Mouse (Mus musculus) limb, embryonic 11.5 days (tissue): Measurements from ENCODE around the gene Rfx3. TPM values are rescaled to one million over a fixed set of nuclear protein-coding genes. Genes with fewer than 3 reads are reported as not detected.

Experiments used
- ATAC-seq: fragments of 200-750 bp; cut with Nextera tagmentation; 2 replicates; pipeline ENCODE4 v1.8.0; 2017; ENCODE audit warnings: low read depth; ENCODE audit not compliant: insufficient number of reproducible peaks, low FRiP score, low TSS enrichment
- DNase-seq: peaks from one replicate; pipeline ENCODE4 v3.0.0-alpha.2; 2015; ENCODE audit warnings: low spot score
- H3K27ac ChIP-seq: fragments of 300-500 bp; sonication (generic); replicated peaks from 2 replicates; pipeline ENCODE4 v1.5.1; 2014; ENCODE audit warnings: low read depth, mild to moderate bottlenecking, low read length
- H3K27me3 ChIP-seq: fragments of 300-500 bp; sonication (generic); 2 replicates; pipeline ENCODE4 v1.6.1; 2014; ENCODE audit warnings: mild to moderate bottlenecking, low read length, mixed read lengths; ENCODE audit not compliant: control insufficient read depth, insufficient read depth
- H3K36me3 ChIP-seq: fragments of 300-500 bp; sonication (generic); 2 replicates; pipeline ENCODE4 v1.6.1; 2014; ENCODE audit warnings: mild to moderate bottlenecking, low read length, moderate library complexity, mixed read lengths; ENCODE audit not compliant: control insufficient read depth, insufficient read depth
- H3K4me1 ChIP-seq: fragments of 300-500 bp; sonication (generic); 2 replicates; pipeline ENCODE4 v1.6.1; 2014; ENCODE audit warnings: low read length, mixed read lengths; ENCODE audit not compliant: control insufficient read depth, insufficient read depth
- H3K4me2 ChIP-seq: fragments of 300-500 bp; sonication (generic); 2 replicates; pipeline ENCODE4 v1.6.1; 2014; ENCODE audit warnings: low read depth, mild to moderate bottlenecking, moderate library complexity; ENCODE audit not compliant: severe bottlenecking
- H3K4me3 ChIP-seq: fragments of 300-500 bp; sonication (generic); 2 replicates; pipeline ENCODE4 v1.5.1; 2014; ENCODE audit warnings: low read depth, low read length
- H3K9ac ChIP-seq: fragments of 300-500 bp; sonication (generic); 2 replicates; pipeline ENCODE4 v1.6.1; 2014; ENCODE audit warnings: mild to moderate bottlenecking, low read length
- H3K9me3 ChIP-seq: fragments of 300-500 bp; sonication (generic); 2 replicates; pipeline ENCODE4 v1.6.1; 2016; ENCODE audit warnings: low read length; ENCODE audit not compliant: control insufficient read depth
- WGBS: fragments of 180-500 bp; shearing (Covaris S2); extraction: QIAGEN DNeasy Blood & Tissue Kit; methylation state at CpG from one replicate; pipeline ENCODE4 v1.1.7; 2014; 5-methylcytosine and 5-hydroxymethylcytosine counted together
- polyA plus RNA-seq: library from polyadenylated mRNA; unstranded; fragments of >200 nt; fragmentation: Nextera tagmentation; extraction: Ambion mirVana; gene quantifications from 2 replicates; pipeline ENCODE4 v1.2.1, GENCODE M21; 2014

Gene Rfx3
- polyA plus RNA-seq, 1 experiment from 2014 or later, result 20.5 TPM

DNA sequence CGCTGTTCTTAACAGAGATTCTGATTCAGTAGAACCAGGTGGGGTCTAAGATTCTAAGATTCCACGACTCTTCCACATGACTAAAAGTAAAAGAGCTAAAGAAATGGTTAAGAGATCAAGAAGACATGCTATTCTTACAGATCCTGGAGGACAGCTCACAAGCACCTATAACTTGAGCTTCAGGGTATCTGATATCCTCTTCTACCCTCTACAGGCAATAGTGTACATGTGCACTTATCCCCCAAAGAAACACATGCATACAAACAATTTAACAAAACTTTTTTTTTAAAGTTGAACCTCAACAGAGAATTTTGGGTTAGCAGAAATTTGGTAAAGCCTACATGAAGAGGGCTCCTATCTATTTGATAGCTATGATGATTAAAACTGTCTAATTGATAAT, 79.8 kb downstream of the Rfx3 start:
- Histone ChIP-seq H3K4me1 (no peaks in the 10 kb centered on the region), H3K27ac (no peak overlapping the region), H3K4me3 (no peak overlapping the region), H3K9me3 (no peaks in the 10 kb centered on the region), H3K36me3 (no peaks in the 10 kb centered on the region), H3K9ac (no peak overlapping the region), H3K27me3 (no peaks in the 10 kb centered on the region), H3K4me2 (no peak overlapping the region)
- 98% methylated on average over 2 of the region's 2 CpGs for WGBS
- DNase-seq, result no peak
- no peak for ATAC-seq

DNA sequence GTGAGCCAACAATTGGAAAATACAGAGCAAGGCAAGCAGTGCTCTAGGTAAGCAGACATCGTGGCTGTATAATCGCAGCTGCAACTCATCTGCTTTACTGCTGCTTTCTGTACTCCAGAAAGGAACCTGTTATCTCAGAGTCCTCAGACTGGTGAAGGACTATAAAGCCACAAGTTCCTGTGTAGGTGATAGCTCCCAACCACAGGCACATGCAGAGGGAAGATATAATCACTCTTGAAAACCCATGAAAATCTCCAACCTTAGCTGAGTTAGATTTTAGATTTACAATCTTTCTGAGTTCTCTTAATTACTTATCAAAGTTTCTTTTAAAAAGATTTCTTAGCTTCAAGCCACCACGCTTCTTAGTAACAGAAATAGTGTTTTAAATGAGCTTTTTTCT, 84.6 kb downstream of the Rfx3 start:
- H3K4me3 ChIP-seq, result no peak overlapping the region
- H3K27me3 ChIP-seq, result no peaks in the 10 kb centered on the region
- no peaks in the 10 kb centered on the region for H3K9me3 ChIP-seq
- no peak for ATAC-seq
- H3K9ac ChIP-seq, result no peak overlapping the region
- 80% methylated on average over 3 of the region's 3 CpGs for WGBS
- no peak overlapping the region for H3K4me2 ChIP-seq
- DNase-seq, result no peak
- H3K36me3 ChIP-seq, result no peaks in the 10 kb centered on the region
- no peak overlapping the region for H3K27ac ChIP-seq
- H3K4me1 ChIP-seq, result no peaks in the 10 kb centered on the region

DNA sequence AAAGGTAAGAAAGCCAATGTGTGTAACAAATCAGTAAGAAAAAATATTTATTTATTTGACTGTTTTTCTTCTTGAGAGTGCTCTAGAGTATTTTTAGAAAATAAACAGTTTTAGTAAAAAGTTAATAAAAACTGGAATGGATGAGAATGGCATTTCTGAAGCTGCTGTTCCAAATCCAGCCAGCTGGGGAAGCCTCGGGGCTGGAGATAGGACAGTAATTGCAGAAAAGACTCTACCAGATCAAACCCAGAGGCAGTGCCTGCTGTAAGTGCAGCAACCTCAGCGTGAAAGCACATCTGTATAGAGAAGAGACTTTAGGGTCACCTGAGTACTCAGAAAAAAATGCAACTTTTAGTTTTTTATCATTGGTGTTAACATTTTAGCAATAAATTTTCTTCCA, 91.9 kb downstream of the Rfx3 start:
- Histone ChIP-seq H3K4me2 (no peak overlapping the region), H3K27ac (no peak overlapping the region), H3K4me1 (no peaks in the 10 kb centered on the region), H3K4me3 (no peak overlapping the region), H3K27me3 (no peaks in the 10 kb centered on the region), H3K9ac (no peak overlapping the region), H3K36me3 (no peaks in the 10 kb centered on the region), H3K9me3 (no peaks in the 10 kb centered on the region)
- no peak for DNase-seq
- 55% methylated on average over 2 of the region's 2 CpGs for WGBS
- no peak for ATAC-seq

DNA sequence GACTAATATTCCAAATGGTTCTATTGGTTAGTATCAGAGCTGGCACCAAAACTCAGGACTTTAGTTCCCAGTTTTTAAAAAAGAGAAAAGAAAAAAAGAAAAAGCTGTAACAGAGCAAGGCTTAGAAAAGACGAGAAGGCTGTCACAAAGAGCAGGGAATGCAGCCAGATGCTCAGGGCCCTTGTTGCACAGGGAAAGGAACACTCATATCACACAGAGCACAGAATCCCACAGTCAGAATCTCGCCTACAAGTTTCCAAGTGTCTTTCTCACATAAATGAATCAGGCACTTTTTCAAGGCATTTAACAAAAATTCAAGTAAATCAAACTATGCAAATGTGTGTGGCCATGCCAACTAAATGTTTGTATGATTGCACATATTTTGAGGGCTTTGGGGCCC, 94.5 kb downstream of the Rfx3 start:
- Histone ChIP-seq H3K4me2 (no peak overlapping the region), H3K4me3 (no peak overlapping the region), H3K27ac (no peak overlapping the region), H3K9me3 (no peaks in the 10 kb centered on the region), H3K4me1 (no peaks in the 10 kb centered on the region), H3K36me3 (no peaks in the 10 kb centered on the region), H3K9ac (no peak overlapping the region), H3K27me3 (no peaks in the 10 kb centered on the region)
- WGBS, result 75% methylated on average over 2 of the region's 2 CpGs
- ATAC-seq (no peak), DNase-seq (no peak)

DNA sequence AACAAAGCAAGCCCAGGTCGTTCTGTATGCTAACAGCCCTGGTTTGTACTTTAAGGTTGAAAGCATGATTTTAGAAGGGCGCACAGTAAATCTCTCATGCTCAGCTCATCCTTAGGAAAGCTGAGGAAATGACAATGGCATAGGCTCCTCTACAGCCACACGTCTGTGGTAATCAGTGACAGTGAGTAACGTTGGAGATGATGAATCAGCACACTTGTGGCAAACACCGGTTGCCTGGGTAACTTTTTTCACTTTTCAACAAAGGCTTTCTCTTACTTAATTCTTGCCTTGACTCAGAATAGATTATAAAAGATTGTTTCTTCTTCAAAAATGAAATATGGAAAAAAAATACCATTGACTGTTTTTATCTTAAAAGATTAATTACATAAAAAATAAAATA, 104.0 kb downstream of the Rfx3 start:
- Histone ChIP-seq H3K27me3 (no peaks in the 10 kb centered on the region), H3K4me2 (no peak overlapping the region), H3K4me1 (no peaks in the 10 kb centered on the region), H3K9me3 (no peaks in the 10 kb centered on the region), H3K4me3 (no peak overlapping the region), H3K27ac (no peak overlapping the region), H3K36me3 (no peaks in the 10 kb centered on the region), H3K9ac (no peak overlapping the region)
- 77% methylated on average over 5 of the region's 5 CpGs for WGBS
- ATAC-seq (no peak), DNase-seq (no peak)

DNA sequence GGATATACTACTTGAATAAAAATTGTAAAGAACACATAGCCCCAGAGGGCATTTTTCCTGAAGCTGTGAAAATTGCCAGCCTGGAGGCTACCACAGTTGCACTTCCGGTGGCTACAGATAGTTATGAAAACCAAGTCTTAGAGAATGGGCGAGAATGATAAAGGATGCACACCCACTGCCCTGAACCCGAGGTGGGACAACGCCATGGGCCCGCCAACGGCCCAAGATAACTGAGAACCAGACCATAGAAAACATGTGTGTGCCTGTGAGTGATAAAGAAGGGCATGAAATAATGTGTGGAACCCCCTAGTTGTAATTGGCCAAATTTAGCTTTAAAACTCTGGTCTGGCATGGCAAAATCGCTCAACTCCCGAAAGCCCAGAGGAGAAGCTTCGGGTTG, 105.0 kb downstream of the Rfx3 start:
- H3K4me1 ChIP-seq, result no peaks in the 10 kb centered on the region
- WGBS, result 93% methylated on average over 9 of the region's 9 CpGs
- ATAC-seq, result no peak

DNA sequence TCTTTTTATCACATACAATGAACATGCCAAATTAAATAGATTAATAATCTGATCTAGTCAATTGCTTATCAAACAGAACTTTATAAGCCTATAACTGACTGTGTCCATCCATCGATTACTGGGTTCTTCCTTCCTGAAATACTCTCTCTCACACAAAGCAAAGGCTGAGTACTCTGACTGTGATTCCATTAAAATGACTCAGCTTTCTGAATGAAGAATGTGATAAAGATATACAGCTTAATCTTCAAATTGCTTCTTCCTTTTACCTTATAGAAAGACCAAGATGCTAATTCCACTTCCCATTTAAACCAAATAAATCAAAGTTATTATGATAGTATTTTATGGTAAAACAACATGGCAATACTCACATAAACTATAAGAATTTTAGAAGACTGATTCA, 105.8 kb downstream of the Rfx3 start:
- 94% methylated on average over 1 of the region's 1 CpGs for WGBS
- H3K9ac ChIP-seq, result no peak overlapping the region
- no peak overlapping the region for H3K4me3 ChIP-seq
- no peaks in the 10 kb centered on the region for H3K4me1 ChIP-seq
- no peaks in the 10 kb centered on the region for H3K9me3 ChIP-seq
- H3K36me3 ChIP-seq, result no peaks in the 10 kb centered on the region
- H3K4me2 ChIP-seq, result no peak overlapping the region
- no peak for ATAC-seq
- H3K27me3 ChIP-seq, result no peaks in the 10 kb centered on the region
- DNase-seq, result no peak
- H3K27ac ChIP-seq, result no peak overlapping the region

More for the DNA sequence above, 105.0 kb downstream of the Rfx3 start:
- Histone ChIP-seq H3K27me3 (no peaks in the 10 kb centered on the region), H3K4me3 (no peak overlapping the region), H3K4me2 (no peak overlapping the region), H3K9ac (no peak overlapping the region), H3K36me3 (no peaks in the 10 kb centered on the region), H3K27ac (no peak overlapping the region), H3K9me3 (no peaks in the 10 kb centered on the region)
- DNase-seq, result no peak

DNA sequence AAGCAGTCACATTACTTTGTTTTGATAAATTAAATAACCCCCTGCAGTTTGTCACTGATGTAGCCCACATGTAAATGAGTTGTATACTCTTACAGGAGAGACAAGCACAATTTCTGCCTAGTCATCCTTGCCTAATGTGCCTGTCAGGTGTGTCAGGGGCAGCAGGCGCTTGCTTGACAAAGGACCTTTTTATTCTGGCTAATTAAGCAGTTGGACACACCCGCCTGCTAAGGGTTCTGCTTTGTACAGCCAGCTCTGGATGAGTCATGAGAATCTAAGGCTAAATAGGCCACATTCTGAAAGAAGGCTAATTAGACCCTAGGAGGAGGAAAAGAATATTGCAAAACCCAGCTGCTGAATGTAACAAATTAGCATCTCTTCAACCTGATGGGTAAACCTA, 106.3 kb downstream of the Rfx3 start:
- Histone ChIP-seq H3K4me3 (no peak overlapping the region), H3K4me1 (no peaks in the 10 kb centered on the region), H3K9me3 (no peaks in the 10 kb centered on the region), H3K36me3 (no peaks in the 10 kb centered on the region), H3K27ac (no peak overlapping the region), H3K27me3 (no peaks in the 10 kb centered on the region), H3K9ac (no peak overlapping the region), H3K4me2 (no peak overlapping the region)
- DNase-seq, result no peak
- 47% methylated on average over 2 of the region's 2 CpGs for WGBS
- no peak for ATAC-seq

DNA sequence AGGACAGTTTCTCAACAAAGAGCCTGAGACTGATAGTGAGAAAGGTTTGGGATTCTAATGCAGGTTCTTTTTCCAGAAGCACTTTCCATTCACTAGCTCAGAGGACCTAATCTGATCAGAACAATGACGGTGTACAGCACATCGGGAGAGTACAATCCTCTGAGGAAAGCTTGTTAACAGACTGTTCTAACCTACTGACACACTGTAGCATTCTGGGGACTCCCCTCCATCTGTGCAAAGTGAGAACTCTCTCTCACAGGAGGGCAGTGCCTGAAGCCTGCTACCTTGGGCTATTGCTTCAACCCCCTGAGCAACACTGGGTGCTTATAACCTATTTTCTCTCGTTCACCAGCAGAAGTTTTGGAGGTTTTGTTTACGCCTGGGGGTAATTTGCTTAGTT, 106.8 kb downstream of the Rfx3 start:
- H3K27ac ChIP-seq, result no peak overlapping the region
- no peaks in the 10 kb centered on the region for H3K27me3 ChIP-seq
- H3K9me3 ChIP-seq, result no peaks in the 10 kb centered on the region
- no peaks in the 10 kb centered on the region for H3K36me3 ChIP-seq
- ATAC-seq, result no peak
- H3K9ac ChIP-seq, result no peak overlapping the region
- WGBS, result 58% methylated on average over 4 of the region's 4 CpGs
- no peaks in the 10 kb centered on the region for H3K4me1 ChIP-seq
- DNase-seq, result no peak
- no peak overlapping the region for H3K4me2 ChIP-seq
- no peak overlapping the region for H3K4me3 ChIP-seq
